Mouse (Mus musculus): Measurements from ENCODE around the gene Tacc3. TPM values are rescaled to one million over a fixed set of nuclear protein-coding genes. Genes with fewer than 3 reads are reported as not detected.

Tacc3 gene
- polyA plus RNA-seq, 1 experiment from 2014 or later: 25.0 TPM

DNA sequence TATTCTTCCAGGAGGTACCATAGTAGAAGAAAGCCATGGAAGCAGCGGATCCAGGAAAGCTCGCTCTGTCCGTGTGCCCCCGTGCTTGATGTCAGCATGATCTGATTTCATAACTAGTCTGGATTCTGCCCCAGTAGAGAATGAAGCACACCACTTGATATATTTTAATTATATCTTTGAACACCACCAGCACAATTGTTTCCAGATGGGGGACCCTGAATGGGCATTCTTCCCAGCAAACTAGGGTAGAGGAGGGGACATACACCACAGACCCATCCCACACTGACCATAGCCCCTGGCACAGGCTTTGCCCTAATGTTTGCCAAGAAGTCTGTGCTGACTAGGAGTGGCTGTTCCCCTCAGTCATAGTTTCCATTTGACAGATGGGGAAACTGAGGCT, 27.0 kb downstream of the Tacc3 start:
- H3K4me2 ChIP-seq (ENCODE audit: low read length): no peak overlapping the region
- ATAC-seq: no peak
- no peaks in the 10 kb centered on the region for H3K36me3 ChIP-seq (ENCODE audit: control insufficient read depth, insufficient read depth, low read length)
- H3K27ac ChIP-seq (ENCODE audit: low read length): no peak overlapping the region
- no peak overlapping the region for H3K9ac ChIP-seq (ENCODE audit: low read depth, low read length)
- 85% methylated on average over 4 of the region's 4 CpGs for WGBS
- H3K4me1 ChIP-seq (ENCODE audit: control insufficient read depth, insufficient read depth, low read length): peaks cover 5% of the 10 kb centered on the region; the same call in 1 of the 2 replicates
- no peak overlapping the region for H3K4me3 ChIP-seq (ENCODE audit: low read depth, low read length)
- peaks cover 9% of the 10 kb centered on the region for H3K27me3 ChIP-seq (ENCODE audit: control insufficient read depth, insufficient read depth, low read depth, low read length)
- no peaks in the 10 kb centered on the region for H3K9me3 ChIP-seq (replicated peaks; ENCODE audit: control insufficient read depth, low read length, poor library complexity, severe bottlenecking)

DNA sequence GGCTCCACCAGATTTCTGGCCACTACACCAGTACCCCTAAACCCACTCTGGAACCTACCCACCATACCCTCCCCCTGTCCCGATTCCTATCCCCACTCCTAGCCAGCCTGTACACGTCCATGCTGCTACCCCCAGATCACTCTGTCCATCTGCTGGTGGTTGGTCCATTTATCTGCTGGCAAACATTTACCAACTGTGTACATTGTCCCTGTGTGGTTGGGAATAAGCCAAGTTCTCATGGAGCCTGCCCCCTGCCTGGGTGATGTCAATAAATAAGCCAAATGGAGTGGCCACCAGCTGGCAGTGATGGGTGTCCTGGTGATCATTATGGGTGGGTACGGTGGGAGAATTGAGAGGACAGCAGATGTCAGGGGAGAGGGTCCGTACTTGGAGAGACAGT, 29.2 kb downstream of the Tacc3 start:
- Histone ChIP-seq H3K27me3 (ENCODE audit: control insufficient read depth, insufficient read depth, low read depth, low read length) (peaks cover 9% of the 10 kb centered on the region), H3K4me3 (ENCODE audit: low read depth, low read length) (no peak overlapping the region), H3K36me3 (ENCODE audit: control insufficient read depth, insufficient read depth, low read length) (no peaks in the 10 kb centered on the region), H3K27ac (ENCODE audit: low read length) (no peak overlapping the region), H3K9ac (ENCODE audit: low read depth, low read length) (no peak overlapping the region), H3K4me1 (ENCODE audit: control insufficient read depth, insufficient read depth, low read length) (peaks cover 7% of the 10 kb centered on the region; the same call in 1 of the 2 replicates), H3K9me3 (replicated peaks; ENCODE audit: control insufficient read depth, low read length, poor library complexity, severe bottlenecking) (no peaks in the 10 kb centered on the region), H3K4me2 (ENCODE audit: low read length) (no peak overlapping the region)
- no peak for ATAC-seq
- WGBS: 75% methylated on average over 4 of the region's 4 CpGs

DNA sequence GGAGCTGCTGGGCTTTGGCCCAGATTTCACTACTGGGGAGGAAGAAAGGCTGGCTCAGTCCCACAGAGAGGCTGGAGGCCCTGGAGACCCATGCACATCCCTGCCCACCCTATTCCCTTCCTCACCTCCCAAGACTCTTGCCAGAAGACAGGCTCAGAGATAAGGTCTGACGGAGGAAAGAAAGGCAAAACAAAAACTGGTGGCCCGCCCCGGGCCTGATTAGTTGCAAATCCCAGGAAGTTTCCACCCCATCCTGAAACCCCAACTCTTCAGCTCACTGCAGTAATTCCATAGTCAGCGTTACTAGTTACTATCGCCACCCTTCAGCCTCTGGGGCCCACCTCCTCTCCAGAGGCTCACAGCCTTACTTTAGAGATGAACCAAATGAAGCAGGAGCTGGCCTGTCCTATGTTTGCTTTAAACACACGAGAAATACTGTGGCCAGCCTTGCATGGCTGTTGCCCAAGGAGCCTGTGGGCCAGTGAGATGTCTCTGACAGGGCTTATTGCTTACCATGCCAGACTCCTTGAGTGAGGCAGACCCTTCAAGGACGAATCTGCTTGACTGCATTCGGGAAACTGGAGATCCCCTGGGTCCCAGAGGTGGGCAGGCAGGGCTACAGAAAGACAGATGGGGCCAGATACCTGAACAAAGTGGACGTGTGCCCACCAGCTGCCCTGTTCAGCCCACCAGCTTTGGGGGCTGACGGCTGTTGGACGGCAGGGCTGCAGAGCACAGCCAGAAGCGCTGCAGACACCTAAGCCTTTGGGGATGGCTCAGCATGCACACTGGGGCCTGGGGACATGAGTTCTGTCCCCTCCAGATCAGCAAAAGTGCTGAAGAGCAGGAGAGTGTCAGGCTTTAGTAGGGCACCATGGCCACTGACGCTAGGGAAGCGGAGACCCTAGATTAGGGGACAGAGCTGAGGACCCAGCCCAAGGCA, 30.6 kb downstream of the Tacc3 start:
- Histone ChIP-seq H3K36me3 (ENCODE audit: control insufficient read depth, insufficient read depth, low read length) (no peaks in the 10 kb centered on the region), H3K4me2 (ENCODE audit: low read length) (no peak overlapping the region), H3K27me3 (ENCODE audit: control insufficient read depth, insufficient read depth, low read depth, low read length) (peaks cover 17% of the 10 kb centered on the region), H3K9me3 (replicated peaks; ENCODE audit: control insufficient read depth, low read length, poor library complexity, severe bottlenecking) (no peaks in the 10 kb centered on the region), H3K4me1 (ENCODE audit: control insufficient read depth, insufficient read depth, low read length) (peaks cover 12% of the 10 kb centered on the region; the same call in 1 of the 2 replicates), H3K27ac (ENCODE audit: low read length) (0 out of 2 replicates have a peak overlapping the region, but pooled peaks have one; percentile 10), H3K4me3 (ENCODE audit: low read depth, low read length) (no peak overlapping the region), H3K9ac (ENCODE audit: low read depth, low read length) (no peak overlapping the region)
- ATAC-seq: no peak
- WGBS: 40% methylated on average over 14 of the region's 14 CpGs

DNA sequence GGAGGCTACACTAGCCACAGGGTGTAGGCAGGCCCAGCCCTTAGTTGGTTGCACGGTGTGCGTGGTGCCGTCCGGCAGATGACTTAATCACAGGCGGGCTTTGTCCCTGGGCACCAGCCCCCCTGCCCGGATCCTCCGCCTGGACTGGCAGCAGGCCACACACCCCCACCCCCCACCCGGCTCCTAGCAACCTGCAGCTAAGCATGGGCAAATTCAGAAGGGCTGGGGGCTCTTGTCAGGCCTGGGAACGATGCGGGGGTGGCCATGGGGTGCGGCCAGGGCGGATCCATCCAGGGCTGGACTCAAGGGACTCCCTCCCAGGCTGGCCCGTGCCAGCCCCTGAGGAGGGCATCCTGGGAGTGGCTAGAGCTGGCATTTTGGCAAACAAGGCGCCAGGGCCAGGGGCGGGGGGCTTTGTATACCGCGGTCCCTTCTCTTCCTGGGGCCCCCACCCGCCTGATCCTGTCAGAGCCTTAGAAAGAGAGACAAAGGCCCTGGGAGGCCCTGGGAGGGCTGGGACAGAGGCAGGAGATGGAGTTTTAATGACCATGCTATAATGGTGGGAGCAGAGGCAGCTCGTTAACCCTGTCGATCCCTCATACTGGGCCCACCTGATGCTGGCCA, 31.4 kb downstream of the Tacc3 start:
- 7% methylated on average over 17 of the region's 20 CpGs for WGBS
- Histone ChIP-seq H3K4me2 (ENCODE audit: low read length) (peak overlapping the region; percentile 14; the same call in 1 of the 2 replicates), H3K9ac (ENCODE audit: low read depth, low read length) (peak overlapping the region; percentile 52; the same call in 1 of the 2 replicates)

DNA sequence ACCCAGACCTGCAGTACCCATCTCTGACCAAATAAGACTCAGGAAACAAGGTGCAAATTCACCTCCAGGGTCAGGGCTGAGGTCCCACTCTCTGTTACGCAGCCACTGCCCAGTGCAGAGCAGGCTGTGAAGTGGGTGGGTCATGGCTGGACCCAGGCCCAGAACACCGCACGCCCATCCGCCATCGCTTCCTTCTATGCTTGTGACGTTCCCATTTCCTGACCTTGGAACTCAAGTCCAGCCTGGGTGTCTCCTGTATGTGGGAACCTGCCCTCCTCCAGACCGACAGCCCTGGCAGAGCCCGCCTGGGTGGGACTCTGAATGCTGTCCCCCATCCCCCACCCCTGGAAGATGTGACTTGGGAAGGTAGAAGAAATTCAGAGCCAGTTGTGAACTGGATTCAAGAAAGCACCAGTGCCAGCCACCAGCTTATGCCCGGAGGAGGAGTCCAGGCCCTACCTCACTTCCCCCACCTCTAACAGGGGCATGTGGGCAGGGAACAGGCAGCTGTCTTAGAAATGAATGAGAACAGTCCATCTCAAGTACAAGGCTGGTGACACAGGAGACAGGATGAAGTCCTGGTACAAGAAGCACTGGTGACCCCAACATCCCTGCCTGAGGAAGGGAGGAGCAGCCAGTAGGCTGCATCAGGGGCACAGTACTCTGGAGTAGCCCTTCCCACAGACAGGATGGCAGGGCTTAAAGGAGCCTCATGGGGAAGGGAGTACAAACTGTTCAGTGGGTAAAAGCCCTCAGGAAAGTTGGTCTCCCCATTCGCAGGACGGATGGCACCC, 32.1 kb downstream of the Tacc3 start:
- ATAC-seq: peak; percentile 30; the same call in 1 of the 2 replicates
- Histone ChIP-seq H3K27me3 (ENCODE audit: control insufficient read depth, insufficient read depth, low read depth, low read length) (peaks cover 24% of the 10 kb centered on the region), H3K4me1 (ENCODE audit: control insufficient read depth, insufficient read depth, low read length) (peaks cover 16% of the 10 kb centered on the region), H3K9ac (ENCODE audit: low read depth, low read length) (no peak overlapping the region), H3K4me3 (ENCODE audit: low read depth, low read length) (no peak overlapping the region), H3K9me3 (replicated peaks; ENCODE audit: control insufficient read depth, low read length, poor library complexity, severe bottlenecking) (no peaks in the 10 kb centered on the region), H3K27ac (ENCODE audit: low read length) (peak overlapping the region; percentile 42; the same call in 1 of the 2 replicates), H3K4me2 (ENCODE audit: low read length) (peak overlapping the region; percentile 14; the same call in 1 of the 2 replicates), H3K36me3 (ENCODE audit: control insufficient read depth, insufficient read depth, low read length) (no peaks in the 10 kb centered on the region)
- WGBS: 57% methylated on average over 11 of the region's 11 CpGs

More for the DNA sequence above, 31.4 kb downstream of the Tacc3 start:
- no peak overlapping the region for H3K4me3 ChIP-seq (ENCODE audit: low read depth, low read length)
- peak; percentile 84 for ATAC-seq
- no peaks in the 10 kb centered on the region for H3K36me3 ChIP-seq (ENCODE audit: control insufficient read depth, insufficient read depth, low read length)
- no peaks in the 10 kb centered on the region for H3K9me3 ChIP-seq (replicated peaks; ENCODE audit: control insufficient read depth, low read length, poor library complexity, severe bottlenecking)
- peak overlapping the region; percentile 42; the same call in 1 of the 2 replicates for H3K27ac ChIP-seq (ENCODE audit: low read length)
- H3K27me3 ChIP-seq (ENCODE audit: control insufficient read depth, insufficient read depth, low read depth, low read length): peaks cover 21% of the 10 kb centered on the region
- H3K4me1 ChIP-seq (ENCODE audit: control insufficient read depth, insufficient read depth, low read length): peaks cover 12% of the 10 kb centered on the region; the same call in 1 of the 2 replicates

DNA sequence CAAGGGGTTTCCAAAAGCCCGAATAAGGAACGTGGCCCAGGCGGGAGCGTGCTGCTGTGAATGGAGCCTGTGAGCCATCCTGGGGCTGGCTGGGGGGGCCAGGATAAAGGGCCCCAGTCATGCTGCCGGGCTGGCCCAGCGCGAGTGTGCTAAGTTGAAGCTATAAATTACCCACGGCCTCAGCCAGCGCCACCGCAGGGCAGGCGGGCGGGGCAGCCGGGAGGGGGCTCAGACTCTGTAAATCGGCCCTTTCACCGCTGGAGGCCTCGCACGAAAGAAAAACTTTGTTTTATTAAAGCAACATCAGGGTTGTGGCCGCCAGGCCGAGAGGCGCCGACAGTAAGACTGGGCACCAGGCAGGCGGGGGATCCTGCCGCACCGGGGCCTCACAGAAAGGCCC, 34.5 kb downstream of the Tacc3 start:
- Histone ChIP-seq H3K9ac (ENCODE audit: low read depth, low read length) (0 out of 2 replicates have a peak overlapping the region, but pooled peaks have one; percentile 26), H3K36me3 (ENCODE audit: control insufficient read depth, insufficient read depth, low read length) (no peaks in the 10 kb centered on the region), H3K9me3 (replicated peaks; ENCODE audit: control insufficient read depth, low read length, poor library complexity, severe bottlenecking) (no peaks in the 10 kb centered on the region), H3K4me3 (ENCODE audit: low read depth, low read length) (no peak overlapping the region), H3K4me2 (ENCODE audit: low read length) (no peak overlapping the region), H3K27me3 (ENCODE audit: control insufficient read depth, insufficient read depth, low read depth, low read length) (peaks cover 25% of the 10 kb centered on the region), H3K27ac (ENCODE audit: low read length) (no peak overlapping the region), H3K4me1 (ENCODE audit: control insufficient read depth, insufficient read depth, low read length) (peaks cover 27% of the 10 kb centered on the region)
- no peak for ATAC-seq
- WGBS: 3% methylated on average over 24 of the region's 24 CpGs

DNA sequence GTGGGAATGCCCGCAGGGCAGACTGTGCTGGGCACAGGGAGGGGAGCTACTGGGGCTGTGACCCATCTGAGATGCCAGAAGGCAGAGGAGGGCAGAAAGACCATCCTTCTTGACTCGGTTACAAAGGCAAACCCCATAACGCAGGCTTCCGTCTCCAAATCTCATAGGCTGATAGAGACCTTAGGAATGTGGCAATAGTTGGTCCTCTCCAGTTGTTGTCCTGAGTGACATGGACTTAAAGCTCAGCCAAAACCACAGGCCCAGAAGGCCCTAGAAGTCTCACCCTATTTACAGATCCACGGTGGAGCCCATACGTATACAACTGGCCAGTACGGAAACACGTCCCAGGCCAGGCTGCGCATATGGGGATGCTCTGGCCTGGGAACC, 36.5 kb downstream of the Tacc3 start:
- Histone ChIP-seq H3K4me1 (ENCODE audit: control insufficient read depth, insufficient read depth, low read length) (peaks cover 31% of the 10 kb centered on the region), H3K4me3 (ENCODE audit: low read depth, low read length) (no peak overlapping the region), H3K27ac (ENCODE audit: low read length) (no peak overlapping the region), H3K36me3 (ENCODE audit: control insufficient read depth, insufficient read depth, low read length) (no peaks in the 10 kb centered on the region), H3K27me3 (ENCODE audit: control insufficient read depth, insufficient read depth, low read depth, low read length) (peaks cover 25% of the 10 kb centered on the region), H3K9ac (ENCODE audit: low read depth, low read length) (peak overlapping the region; percentile 70; the same call in 1 of the 2 replicates), H3K9me3 (replicated peaks; ENCODE audit: control insufficient read depth, low read length, poor library complexity, severe bottlenecking) (no peaks in the 10 kb centered on the region), H3K4me2 (ENCODE audit: low read length) (no peak overlapping the region; the same call in 1 of the 2 replicates)
- 43% methylated on average over 9 of the region's 9 CpGs for WGBS
- no peak for ATAC-seq

DNA sequence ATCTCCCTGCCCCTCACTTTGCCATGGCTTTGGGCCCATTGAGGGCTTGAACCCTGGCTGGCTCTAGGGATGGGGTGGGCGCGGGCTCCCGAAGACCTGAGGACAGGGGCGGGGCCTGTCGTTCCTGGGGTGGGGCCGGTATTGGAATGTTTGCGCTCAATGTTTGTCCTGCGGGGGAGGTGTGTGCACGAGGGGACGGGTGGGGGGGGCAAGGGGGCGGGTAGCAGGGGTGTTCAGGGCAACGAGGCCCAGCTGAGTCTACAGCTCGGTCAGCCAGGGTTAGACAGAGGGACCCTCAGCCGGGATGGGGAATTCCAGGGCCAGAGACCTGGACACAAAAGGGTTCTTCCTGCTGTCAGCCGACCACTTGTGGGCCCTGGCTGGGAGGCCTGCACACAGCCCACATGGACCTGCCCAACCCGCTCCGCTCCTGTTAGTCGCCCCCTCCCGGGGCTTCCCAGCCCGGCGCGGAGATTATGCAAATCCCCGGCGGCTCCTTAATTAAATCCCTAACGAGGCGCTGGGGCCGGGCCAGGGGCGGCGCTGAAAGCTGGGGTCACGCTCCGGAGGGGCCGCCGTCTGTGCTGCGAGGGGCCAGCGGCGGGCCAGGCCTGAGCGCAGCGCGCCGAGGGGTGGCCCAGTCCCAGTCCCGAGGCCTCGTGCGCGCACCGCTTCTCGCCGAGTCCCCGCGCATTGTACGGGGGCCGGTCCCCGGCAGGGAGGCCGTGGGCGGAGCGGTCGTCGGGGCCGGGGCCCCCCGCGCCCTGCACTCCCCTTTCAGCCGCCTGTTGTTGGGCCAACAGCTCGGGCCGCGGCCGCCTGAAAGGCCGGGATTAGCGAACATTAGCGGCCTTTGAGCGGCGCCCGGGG, 37.2 kb downstream of the Tacc3 start:
- Histone ChIP-seq H3K27ac (ENCODE audit: low read length) (peak overlapping the region; percentile 47), H3K4me1 (ENCODE audit: control insufficient read depth, insufficient read depth, low read length) (peaks cover 28% of the 10 kb centered on the region), H3K36me3 (ENCODE audit: control insufficient read depth, insufficient read depth, low read length) (no peaks in the 10 kb centered on the region), H3K4me3 (ENCODE audit: low read depth, low read length) (peak overlapping the region; percentile 45), H3K4me2 (ENCODE audit: low read length) (peak overlapping the region; percentile 75), H3K9me3 (replicated peaks; ENCODE audit: control insufficient read depth, low read length, poor library complexity, severe bottlenecking) (no peaks in the 10 kb centered on the region), H3K27me3 (ENCODE audit: control insufficient read depth, insufficient read depth, low read depth, low read length) (peaks cover 25% of the 10 kb centered on the region), H3K9ac (ENCODE audit: low read depth, low read length) (peak overlapping the region; percentile 70)
- peak; percentile 71 for ATAC-seq
- WGBS: under 1% methylated on average over 66 of the region's 71 CpGs

All from midbrain, embryonic 16.5 days (tissue).